Mouse (Mus musculus) ES-Bruce4 (cell line): ENCODE data around the gene Hnrnph1.

ENCODE experiments used
- CTCF ChIP-seq: IDR thresholded peaks from one replicate; pipeline ENCODE4 v1.8.1; 2011; ENCODE audit warnings: low read depth, low read length
- EP300 ChIP-seq: IDR thresholded peaks from 2 replicates; pipeline ENCODE4 v1.6.1; 2011; ENCODE audit warnings: low read depth, low read length; ENCODE audit not compliant: insufficient read depth
- POLR2A ChIP-seq: IDR thresholded peaks from one replicate; pipeline ENCODE4 v1.8.1; 2011; ENCODE audit warnings: low read length; ENCODE audit not compliant: insufficient read depth

GRCm38 (mm10) chr11:50377892-50378684 is 1.3 kb downstream of the Hnrnph1 start:
- TF ChIP-seq CTCF: peak; percentile 39
- no peak for TF ChIP-seq EP300
- TF ChIP-seq POLR2A: no peak
